Mouse (Mus musculus) testis, adult 2 months (tissue): ENCODE data around the gene Dapk2.

ENCODE experiments used
- CTCF ChIP-seq: fragments of 200-500 bp; IDR thresholded peaks from 2 replicates; pipeline ENCODE4 v1.5.1; 2012; ENCODE audit warnings: low read depth, mild to moderate bottlenecking, inconsistent platforms, low read length, moderate library complexity; ENCODE audit not compliant: control insufficient read depth, insufficient read depth, insufficient replicate concordance
- POLR2A ChIP-seq: fragments of 200-500 bp; IDR thresholded peaks from 2 replicates; pipeline ENCODE4 v1.6.1; 2012; ENCODE audit warnings: low read depth, mild to moderate bottlenecking, inconsistent platforms, low read length, moderate library complexity; ENCODE audit not compliant: control insufficient read depth

GRCm38 (mm10) chr9:66231820-66232479, 73.9 kb downstream of the Dapk2 start:
- no peak for TF ChIP-seq POLR2A
- no peak for TF ChIP-seq CTCF
